Mouse (Mus musculus): ENCODE results near the gene Cutal.
"Not testable (repeated sequence)": the region's sequence is repeated elsewhere in the genome, so short reads cannot be mapped to it uniquely, and the experiment has no call there.

Gene Cutal

DNA sequence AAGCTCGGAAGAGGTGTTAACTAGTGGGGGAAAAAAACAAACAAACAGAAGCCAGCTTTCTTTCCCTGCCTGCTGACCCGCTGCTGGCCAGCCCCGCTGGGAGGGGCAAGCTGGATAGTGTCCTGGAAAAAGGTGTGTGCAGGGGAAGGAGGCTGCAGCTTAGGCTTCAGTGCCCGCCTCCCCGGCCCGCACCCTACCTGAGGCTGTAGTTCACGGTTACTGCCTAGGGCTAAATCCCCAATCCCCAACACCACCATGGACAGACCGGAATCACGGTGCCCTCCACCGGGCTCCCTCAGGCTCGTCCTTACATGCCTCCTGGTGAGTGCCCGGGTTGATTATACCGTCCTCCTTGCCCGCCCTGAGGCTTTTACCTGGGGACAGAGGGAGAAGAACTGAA, at the start of gene Cutal:
TSS of gene Cutal (plus strand) at position 126 of the 400 bp plus-strand sequence.
- H3K27me3 ChIP-seq (ENCODE audit: control insufficient read depth, insufficient read depth, low read length, poor library complexity, severe bottlenecking), result no peaks in the 10 kb centered on the region
- DNase-seq (ENCODE audit: low read depth, low spot score), result no peak
- H3K36me3 ChIP-seq (ENCODE audit: control insufficient read depth, insufficient read depth, low read length, poor library complexity, severe bottlenecking), result no peaks in the 10 kb centered on the region

DNA sequence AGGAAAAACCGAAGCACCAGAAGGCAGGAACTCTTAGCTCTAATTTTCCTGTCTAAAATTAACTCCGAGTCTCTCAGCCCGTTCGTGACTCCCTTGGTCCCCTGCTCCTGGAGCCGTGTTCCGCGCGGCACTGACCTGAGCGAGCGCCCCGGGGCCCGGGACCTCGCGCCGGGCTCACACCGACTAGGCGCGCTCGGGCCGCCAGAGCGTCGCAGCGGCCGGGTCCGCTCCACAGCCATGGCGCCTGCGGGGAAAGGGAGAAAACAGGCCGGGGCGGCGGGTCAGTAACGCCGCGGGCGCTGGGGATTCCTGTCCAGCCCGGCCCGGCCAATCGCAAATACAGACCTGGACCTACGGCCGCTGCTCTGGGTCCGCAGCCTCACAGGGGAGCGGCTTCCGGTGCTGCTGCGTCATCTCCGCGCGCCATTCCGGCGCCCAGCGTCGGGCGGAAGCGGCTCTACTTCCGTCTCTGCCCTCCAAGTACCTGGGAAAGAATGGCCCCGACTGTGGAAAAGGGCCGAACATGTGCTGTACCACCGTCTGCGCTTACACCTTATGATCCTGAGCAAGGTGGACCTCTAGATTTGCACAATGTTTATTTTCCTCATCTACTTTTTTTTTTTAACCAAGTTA, 48.3 kb upstream of the Cutal start, which contains the start of gene Fbxw2:
TSS of gene Fbxw2 (minus strand) at position 485 of the 633 bp plus-strand sequence.
- DNase-seq (ENCODE audit: low read depth, low spot score), result peak; percentile 92
- no peaks in the 10 kb centered on the region for H3K27me3 ChIP-seq (ENCODE audit: control insufficient read depth, insufficient read depth, low read length, poor library complexity, severe bottlenecking)
- H3K36me3 ChIP-seq (ENCODE audit: control insufficient read depth, insufficient read depth, low read length, poor library complexity, severe bottlenecking), result no peaks in the 10 kb centered on the region; the same call in 1 of the 2 replicates

DNA sequence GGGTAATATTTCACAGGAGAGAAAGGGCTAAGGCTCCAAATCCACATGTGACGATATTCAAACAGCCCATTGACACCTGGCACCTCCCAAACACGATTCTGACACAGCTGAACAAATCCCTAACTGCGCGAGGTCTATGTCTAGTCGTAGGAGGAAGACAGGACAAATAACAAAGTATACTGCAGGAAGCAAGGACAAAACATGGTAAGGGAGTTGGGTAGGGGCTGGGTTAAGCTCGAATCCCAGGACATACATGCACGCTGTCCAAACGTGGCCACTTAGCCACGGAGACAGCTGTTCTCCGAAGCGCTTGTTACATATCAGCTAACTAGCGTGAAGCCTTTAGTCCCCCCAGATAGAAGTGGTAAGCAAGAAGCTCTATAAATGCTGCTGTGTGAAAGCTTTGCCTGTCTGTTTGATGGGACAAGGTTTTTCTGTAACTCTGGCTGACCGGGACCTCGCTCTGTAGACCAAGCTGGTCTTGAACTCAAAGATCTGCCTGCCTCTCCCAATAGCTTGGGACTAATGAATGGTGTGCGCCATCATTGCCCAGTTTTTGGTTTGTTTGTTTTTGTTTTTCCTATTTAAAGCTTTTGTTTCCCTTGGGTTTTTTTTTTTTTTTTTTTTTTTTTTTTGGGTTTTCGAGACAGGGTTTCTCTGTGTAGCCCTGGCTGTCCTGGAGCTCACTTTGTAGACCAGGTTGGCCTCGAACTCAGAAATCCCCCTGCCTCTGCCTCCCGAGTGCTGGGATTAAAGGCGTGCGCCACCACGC, 47.5 kb upstream of the Cutal start:
- DNase-seq (ENCODE audit: low read depth, low spot score), result no peak
- Histone ChIP-seq H3K36me3 (ENCODE audit: control insufficient read depth, insufficient read depth, low read length, poor library complexity, severe bottlenecking) (no peaks in the 10 kb centered on the region; the same call in 1 of the 2 replicates), H3K27me3 (ENCODE audit: control insufficient read depth, insufficient read depth, low read length, poor library complexity, severe bottlenecking) (no peaks in the 10 kb centered on the region)

DNA sequence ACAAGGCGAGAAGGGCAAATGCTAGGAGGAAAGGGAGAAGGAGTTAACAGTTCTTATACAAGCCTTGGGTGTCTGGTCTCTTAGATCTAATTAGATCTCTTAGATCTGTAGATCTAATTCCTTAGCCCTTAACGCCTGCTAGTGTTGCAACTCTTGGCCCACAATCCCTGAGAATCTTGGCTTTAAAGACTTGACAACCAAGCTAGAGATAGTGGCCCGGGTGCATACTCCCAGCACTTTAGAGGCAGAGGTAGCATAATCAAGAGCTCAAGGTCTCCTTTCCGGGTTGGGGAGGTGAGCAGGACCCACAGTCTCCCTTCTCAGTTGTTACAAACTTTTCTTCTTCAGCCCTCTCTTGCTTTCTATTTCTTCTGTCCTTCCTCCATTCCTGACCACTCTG, 46.6 kb upstream of the Cutal start:
- no peak for DNase-seq (ENCODE audit: low read depth, low spot score)
- Histone ChIP-seq H3K27me3 (ENCODE audit: control insufficient read depth, insufficient read depth, low read length, poor library complexity, severe bottlenecking) (no peaks in the 10 kb centered on the region), H3K36me3 (ENCODE audit: control insufficient read depth, insufficient read depth, low read length, poor library complexity, severe bottlenecking) (no peaks in the 10 kb centered on the region; the same call in 1 of the 2 replicates)

- Histone ChIP-seq H3K36me3 (ENCODE audit: control insufficient read depth, insufficient read depth, low read length, poor library complexity, severe bottlenecking) (no peaks in the 10 kb centered on the region; the same call in 1 of the 2 replicates), H3K27me3 (ENCODE audit: control insufficient read depth, insufficient read depth, low read length, poor library complexity, severe bottlenecking) (no peaks in the 10 kb centered on the region)
- no peak for DNase-seq (ENCODE audit: low read depth, low spot score)
Measured at GRCm38 (mm10) chr2:34828026-34828425, 46.2 kb upstream of the Cutal start.

- not testable (repeated sequence) for DNase-seq (ENCODE audit: low read depth, low spot score); H3K36me3 ChIP-seq (ENCODE audit: control insufficient read depth, insufficient read depth, low read length, poor library complexity, severe bottlenecking); H3K27me3 ChIP-seq (ENCODE audit: control insufficient read depth, insufficient read depth, low read length, poor library complexity, severe bottlenecking)
Measured at GRCm38 (mm10) chr2:34830066-34830465, 44.1 kb upstream of the Cutal start.

DNA sequence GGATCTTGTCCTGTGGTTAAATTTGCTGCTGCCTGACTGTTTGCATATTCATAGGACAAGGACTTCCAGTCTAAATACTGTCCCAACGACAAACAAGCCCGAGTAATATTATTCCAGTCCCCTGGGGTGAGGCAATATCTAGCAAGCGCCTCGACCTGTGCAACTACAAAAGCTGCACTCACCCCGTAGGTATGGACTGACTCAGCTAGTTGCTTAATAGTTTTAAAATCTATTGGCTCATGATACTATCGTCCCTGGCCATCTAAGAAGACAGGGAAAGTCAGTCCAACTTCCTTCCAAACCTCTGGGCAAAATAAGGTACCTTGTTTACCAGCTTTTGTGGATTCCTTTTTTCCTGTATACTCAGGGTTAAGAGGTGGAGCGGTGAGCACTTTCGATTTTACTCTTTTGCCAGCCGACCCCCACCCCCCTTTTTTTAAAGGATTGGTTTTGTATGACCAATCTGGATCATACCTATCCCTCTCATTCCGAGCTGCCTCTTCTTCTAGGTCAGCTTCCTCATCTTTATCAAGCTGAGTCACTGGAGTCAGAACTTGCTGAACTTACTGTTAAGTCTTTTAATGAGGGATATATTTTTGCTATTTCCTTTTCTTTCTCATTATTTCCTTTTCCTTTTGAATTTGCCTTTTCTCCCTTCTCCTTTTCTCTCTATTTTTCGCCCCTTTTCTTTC, 41.3 kb upstream of the Cutal start, which contains the start of gene Gm34653:
TSS of gene Gm34653 (plus strand) at position 242 of the 692 bp plus-strand sequence.
- not testable (repeated sequence) for DNase-seq (ENCODE audit: low read depth, low spot score); H3K27me3 ChIP-seq (ENCODE audit: control insufficient read depth, insufficient read depth, low read length, poor library complexity, severe bottlenecking)

GRCm38 (mm10) chr2:34833624-34834023, 40.6 kb upstream of the Cutal start:
- no peak for DNase-seq (ENCODE audit: low read depth, low spot score)
- Histone ChIP-seq H3K27me3 (ENCODE audit: control insufficient read depth, insufficient read depth, low read length, poor library complexity, severe bottlenecking) (no peaks in the 10 kb centered on the region), H3K36me3 (ENCODE audit: control insufficient read depth, insufficient read depth, low read length, poor library complexity, severe bottlenecking) (no peaks in the 10 kb centered on the region; the same call in 1 of the 2 replicates)

More for the DNA sequence above, 41.3 kb upstream of the Cutal start, which contains the start of gene Gm34653:
- not testable (repeated sequence) for H3K36me3 ChIP-seq (ENCODE audit: control insufficient read depth, insufficient read depth, low read length, poor library complexity, severe bottlenecking)

DNA sequence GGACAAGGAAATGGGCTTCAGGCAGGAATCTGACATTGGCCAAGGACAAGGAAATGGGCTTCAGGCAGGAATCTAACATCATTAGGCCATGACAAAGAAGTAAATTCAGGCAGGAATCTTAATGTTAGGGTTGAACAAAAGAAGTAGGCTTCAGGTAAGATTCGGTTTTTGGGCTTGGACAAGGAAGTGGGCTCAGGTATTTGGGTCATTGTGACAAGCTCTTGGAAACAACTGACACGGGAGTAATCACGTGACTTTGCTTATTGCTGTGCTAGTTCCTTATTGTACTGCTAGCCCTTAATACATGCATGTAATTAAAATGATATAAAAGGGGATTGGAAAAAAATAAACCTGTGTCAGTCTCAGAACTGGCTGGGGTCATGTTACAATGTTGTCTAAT, 38.5 kb upstream of the Cutal start:
- Histone ChIP-seq H3K27me3 (ENCODE audit: control insufficient read depth, insufficient read depth, low read length, poor library complexity, severe bottlenecking) (no peaks in the 10 kb centered on the region), H3K36me3 (ENCODE audit: control insufficient read depth, insufficient read depth, low read length, poor library complexity, severe bottlenecking) (no peaks in the 10 kb centered on the region)
- DNase-seq (ENCODE audit: low read depth, low spot score), result no peak

DNA sequence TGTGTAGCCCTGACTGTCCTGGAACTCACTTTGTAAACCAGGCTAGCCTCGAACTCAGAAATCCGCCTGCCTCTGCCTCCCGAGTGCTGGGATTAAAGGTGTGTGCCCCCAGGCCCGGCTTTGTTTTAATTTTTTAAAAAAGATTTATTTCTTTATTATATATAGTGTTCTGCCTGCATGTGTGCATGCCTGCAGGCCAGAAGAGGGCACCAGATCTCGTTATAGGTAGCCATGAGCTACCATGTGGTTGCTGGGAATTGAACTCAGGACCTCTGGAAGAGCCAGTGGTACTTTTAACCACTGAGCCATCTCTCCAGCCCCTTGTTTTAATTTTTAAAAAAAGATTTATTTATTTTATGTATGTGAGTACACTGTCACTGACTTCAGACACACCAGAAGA, 34.1 kb upstream of the Cutal start:
- peak; percentile 30 for DNase-seq (ENCODE audit: low read depth, low spot score)
- not testable (repeated sequence) for H3K27me3 ChIP-seq (ENCODE audit: control insufficient read depth, insufficient read depth, low read length, poor library complexity, severe bottlenecking); H3K36me3 ChIP-seq (ENCODE audit: control insufficient read depth, insufficient read depth, low read length, poor library complexity, severe bottlenecking)

- DNase-seq (ENCODE audit: low read depth, low spot score), result no peak
- Histone ChIP-seq H3K27me3 (ENCODE audit: control insufficient read depth, insufficient read depth, low read length, poor library complexity, severe bottlenecking) (no peaks in the 10 kb centered on the region), H3K36me3 (ENCODE audit: control insufficient read depth, insufficient read depth, low read length, poor library complexity, severe bottlenecking) (no peaks in the 10 kb centered on the region)
Measured at GRCm38 (mm10) chr2:34841706-34842105, 32.5 kb upstream of the Cutal start.

- no peak for DNase-seq (ENCODE audit: low read depth, low spot score)
- no peaks in the 10 kb centered on the region for H3K36me3 ChIP-seq (ENCODE audit: control insufficient read depth, insufficient read depth, low read length, poor library complexity, severe bottlenecking)
Measured at GRCm38 (mm10) chr2:34843211-34843939, 30.8 kb upstream of the Cutal start.

GRCm38 (mm10) chr2:34847702-34848101, 26.5 kb upstream of the Cutal start:
- Histone ChIP-seq H3K27me3 (ENCODE audit: control insufficient read depth, insufficient read depth, low read length, poor library complexity, severe bottlenecking) (no peaks in the 10 kb centered on the region), H3K36me3 (ENCODE audit: control insufficient read depth, insufficient read depth, low read length, poor library complexity, severe bottlenecking) (no peaks in the 10 kb centered on the region)
- no peak for DNase-seq (ENCODE audit: low read depth, low spot score)

More at GRCm38 (mm10) chr2:34843211-34843939, 30.8 kb upstream of the Cutal start:
- H3K27me3 ChIP-seq (ENCODE audit: control insufficient read depth, insufficient read depth, low read length, poor library complexity, severe bottlenecking), result no peaks in the 10 kb centered on the region

DNA sequence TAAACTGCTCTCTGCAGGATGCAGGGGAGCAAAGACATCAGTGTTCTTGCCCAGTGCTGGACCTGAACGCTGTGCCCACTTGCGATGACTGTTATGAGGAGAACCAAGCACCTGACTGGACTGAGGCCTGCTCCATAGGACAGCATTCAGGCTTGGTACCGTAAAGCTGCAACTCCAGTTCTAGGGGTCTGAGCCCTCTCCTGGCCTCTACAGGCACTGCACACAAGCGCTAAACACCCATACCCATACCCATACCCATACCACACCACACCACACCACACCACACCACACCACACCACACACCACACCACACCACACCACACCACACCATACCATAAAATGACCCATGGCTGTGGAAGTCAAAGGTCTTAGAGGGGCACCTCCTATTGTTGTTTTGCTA, 18.9 kb upstream of the Cutal start:
- H3K27me3 ChIP-seq (ENCODE audit: control insufficient read depth, insufficient read depth, low read length, poor library complexity, severe bottlenecking), result no peaks in the 10 kb centered on the region
- H3K36me3 ChIP-seq (ENCODE audit: control insufficient read depth, insufficient read depth, low read length, poor library complexity, severe bottlenecking), result peaks cover 25% of the 10 kb centered on the region
- peak; percentile 18 for DNase-seq (ENCODE audit: low read depth, low spot score)
